Mouse (Mus musculus): ENCODE data around the gene Manf.

DNA sequence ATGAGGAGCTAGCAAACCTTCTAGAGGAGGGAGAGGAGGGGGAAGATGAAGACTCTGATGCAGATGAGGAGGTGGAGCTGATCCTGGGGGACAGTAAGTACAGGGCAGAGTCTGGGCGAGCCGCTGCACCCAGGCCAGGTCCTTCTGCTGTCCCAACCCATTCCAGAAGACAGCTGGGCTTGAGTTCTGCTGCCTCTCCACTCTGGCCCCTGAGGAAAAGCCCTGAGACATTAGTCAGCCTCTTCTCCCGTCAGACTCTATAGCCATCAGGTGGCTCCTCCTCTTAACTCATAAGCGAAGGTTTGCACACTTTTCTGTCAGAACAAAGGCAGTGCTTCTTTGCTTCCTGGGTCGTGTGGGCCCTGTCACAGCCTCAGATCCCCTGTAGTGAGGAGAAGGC is 17.6 kb downstream of the Manf start:
- TF ChIP-seq CTCF (IDR thresholded peaks at IDR 0.05; ENCODE audit: low read depth) (no peak), EP300 (IDR thresholded peaks at IDR 0.05; ENCODE audit: low read depth) (no peak)
